9 mouse cellular contexts compared by ENCODE assay signal in the genomic region with DNA sequence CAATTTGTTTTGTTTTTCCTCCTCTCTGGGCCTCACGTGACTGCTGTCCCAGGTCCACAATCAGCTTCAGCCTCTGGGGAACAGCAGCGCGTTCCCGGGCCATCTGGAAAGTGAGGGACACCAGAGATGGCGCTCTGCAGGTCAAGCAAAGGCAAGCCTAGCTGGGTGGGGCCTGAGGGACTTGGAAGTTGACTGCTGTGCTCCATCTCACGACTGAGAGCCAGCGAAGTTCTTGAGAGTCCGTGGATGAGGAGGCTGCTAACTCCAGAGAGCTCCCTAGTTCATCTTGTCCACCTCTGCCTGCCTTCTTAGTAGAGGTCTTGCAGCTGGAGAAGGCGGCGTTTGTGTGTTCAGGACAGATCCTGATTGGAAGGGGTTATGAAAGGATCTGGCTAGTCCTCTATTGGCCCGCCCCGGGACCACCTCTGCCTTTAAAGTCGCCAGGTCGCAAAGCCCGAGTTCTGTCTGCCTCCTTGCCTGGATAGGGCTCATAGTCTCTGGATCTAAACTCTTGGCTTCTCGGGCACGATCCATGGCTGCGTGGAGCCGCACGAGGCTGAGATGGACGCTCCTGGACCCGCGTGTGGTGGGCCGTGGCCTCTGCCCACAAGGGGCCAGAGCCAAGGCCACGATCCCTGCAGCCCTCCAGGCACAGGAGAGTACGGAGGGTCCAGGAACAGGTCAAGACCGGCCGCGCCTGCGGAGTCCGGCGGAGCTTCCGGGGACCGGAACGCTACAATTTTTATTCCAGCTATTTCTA. TPM values are rescaled to one million over a fixed set of nuclear protein-coding genes. Genes with fewer than 3 reads are reported as not detected.
A peak's percentile ranks its signal among the peaks of the same experiment; 100 is the strongest.
DNase-seq lines count a peak whose midpoint lies in the region; ATAC-seq and TF ChIP-seq lines count a peak whose summit lies in the region.
"Had no signal": no experiment of that assay in that cellular context is flagged by ENCODE, and none has a peak within 500 bp of the region (broad histone marks: within the 10 kb centered on the region; RNA-seq: fewer than 3 reads in every experiment).

TSS of gene Cyp27a1 (plus strand) at position 476 of the 760 bp plus-strand sequence.

- under 1% methylated on average over 35 of the region's 35 CpGs for WGBS in embryonic facial prominence, embryonic 11.5 days
- 5% methylated on average over 35 of the region's 35 CpGs for WGBS in heart, adult 2 months
- 4% methylated on average over 35 of the region's 35 CpGs for WGBS in midbrain, embryonic 14.5 days
- 3% methylated on average over 35 of the region's 35 CpGs for WGBS in stomach, embryonic 15.5 days

- peak; percentile 53 for TF ChIP-seq CTCF in heart, adult 2 months (IDR thresholded peaks at IDR 0.05)

- no peaks in the 10 kb centered on the region for H3K9me3 ChIP-seq in embryonic facial prominence, embryonic 11.5 days (replicated peaks; ENCODE audit: control insufficient read depth, low read length)
- no peaks in the 10 kb centered on the region for H3K9me3 ChIP-seq in midbrain, embryonic 14.5 days (ENCODE audit: control insufficient read depth, low read length)
- no peaks in the 10 kb centered on the region for H3K9me3 ChIP-seq in stomach, embryonic 15.5 days
- H3K9me3 ChIP-seq: G1E had no signal

- peak; percentile 83 for TF ChIP-seq EP300 in heart, adult 2 months (IDR thresholded peaks at IDR 0.05; ENCODE audit: insufficient read depth, low read depth, low read length)

- H3K79me2 ChIP-seq in heart, adult 2 months (replicated peaks; ENCODE audit: control insufficient read depth, insufficient read depth, low read length): no peaks in the 10 kb centered on the region

- H3K27me3 ChIP-seq in embryonic facial prominence, embryonic 11.5 days (ENCODE audit: control insufficient read depth, insufficient read depth, low read length): no peaks in the 10 kb centered on the region
- no peaks in the 10 kb centered on the region for H3K27me3 ChIP-seq in heart, adult 2 months (ENCODE audit: control insufficient read depth, insufficient read depth, low read length)
- H3K27me3 ChIP-seq in midbrain, embryonic 14.5 days (ENCODE audit: control insufficient read depth, insufficient read depth, low read length): peaks cover 6% of the 10 kb centered on the region; the same call in 1 of the 2 replicates
- no peaks in the 10 kb centered on the region for H3K27me3 ChIP-seq in stomach, embryonic 15.5 days (replicated peaks)

- no peaks in the 10 kb centered on the region for H3K36me3 ChIP-seq in embryonic facial prominence, embryonic 11.5 days (replicated peaks; ENCODE audit: control insufficient read depth, insufficient read depth, low read depth, low read length)
- H3K36me3 ChIP-seq in heart, adult 2 months (ENCODE audit: control insufficient read depth, insufficient read depth, low read length): no peaks in the 10 kb centered on the region
- no peaks in the 10 kb centered on the region for H3K36me3 ChIP-seq in midbrain, embryonic 14.5 days (ENCODE audit: control insufficient read depth, insufficient read depth, low read length)
- H3K36me3 ChIP-seq in stomach, embryonic 15.5 days: no peaks in the 10 kb centered on the region
- H3K36me3 ChIP-seq: G1E had no signal

- DNase-seq in right cerebral cortex, adult 18-20 months: peak; percentile 29
- no peak for DNase-seq in right cerebral cortex, postnatal 4 days
- DNase-seq in embryonic facial prominence, embryonic 11.5 days (ENCODE audit: low spot score): peak; percentile 77
- peak; percentile 85 to 91 for DNase-seq in heart, adult 2 months
- peak; percentile 79 for DNase-seq in kidney, adult 11 months
- peak; percentile 56 for DNase-seq in liver
- DNase-seq in midbrain, embryonic 14.5 days: peak; percentile 59

- H3K4me3 ChIP-seq in embryonic facial prominence, embryonic 11.5 days (ENCODE audit: low read depth, low read length): peak within 1 kb of the TSS; percentile 37
- H3K4me3 ChIP-seq in heart, adult 2 months: peak within 1 kb of the TSS; percentile 72
- H3K4me3 ChIP-seq in midbrain, embryonic 14.5 days (replicated peaks; ENCODE audit: low read depth, low read length): peak within 1 kb of the TSS; percentile 37
- H3K4me3 ChIP-seq in stomach, embryonic 15.5 days (replicated peaks): peak within 1 kb of the TSS; percentile 50

- TF ChIP-seq POLR2A in heart, adult 2 months (IDR thresholded peaks at IDR 0.05; ENCODE audit: insufficient read depth, low read depth, low read length): peak; percentile 84

- H3K27ac ChIP-seq in embryonic facial prominence, embryonic 11.5 days (replicated peaks; ENCODE audit: low read depth, low read length): no peak within 1 kb of the TSS
- H3K27ac ChIP-seq in heart, adult 2 months: peak within 1 kb of the TSS; percentile 83
- H3K27ac ChIP-seq in midbrain, embryonic 14.5 days (replicated peaks; ENCODE audit: low read depth, low read length): no peak within 1 kb of the TSS
- H3K27ac ChIP-seq in stomach, embryonic 15.5 days: peak within 1 kb of the TSS; percentile 6

- ATAC-seq in embryonic facial prominence, embryonic 11.5 days (replicated peaks; ENCODE audit: insufficient number of reproducible peaks, low FRiP score, low TSS enrichment, low read depth): peak; percentile 64
- ATAC-seq in midbrain, embryonic 14.5 days (ENCODE audit: low FRiP score, low TSS enrichment): no peak
- ATAC-seq in stomach, embryonic 15.5 days (ENCODE audit: insufficient read depth, low FRiP score, low read depth): peak; percentile 68

- no peaks in the 10 kb centered on the region for H3K4me1 ChIP-seq in embryonic facial prominence, embryonic 11.5 days (ENCODE audit: control insufficient read depth, insufficient read depth, low read length)
- peaks cover 3% of the 10 kb centered on the region for H3K4me1 ChIP-seq in heart, adult 2 months (ENCODE audit: control insufficient read depth, insufficient read depth, low read length)
- H3K4me1 ChIP-seq in midbrain, embryonic 14.5 days (ENCODE audit: control insufficient read depth, insufficient read depth, low read length): peaks cover 9% of the 10 kb centered on the region
- 0 out of 2 replicates have a peak, but pooled peaks cover 9% of the 10 kb centered on the region for H3K4me1 ChIP-seq in stomach, embryonic 15.5 days

- intact Hi-C loops in heart, adult 2 months (cut with DNase I): loop anchor here (2.0 to 10.0 kb wide), 2 partner anchors 48 kb away; partner anchors contain the start of gene Ttll4

- peak within 1 kb of the TSS; percentile 52 for H3K9ac ChIP-seq in embryonic facial prominence, embryonic 11.5 days (replicated peaks; ENCODE audit: low read length)
- peak within 1 kb of the TSS; percentile 92 for H3K9ac ChIP-seq in heart, adult 2 months (ENCODE audit: low read depth, low read length)
- H3K9ac ChIP-seq in midbrain, embryonic 14.5 days (replicated peaks; ENCODE audit: low read length): peak within 1 kb of the TSS; percentile 51
- H3K9ac ChIP-seq in stomach, embryonic 15.5 days: peak within 1 kb of the TSS; percentile 44

- H3K4me2 ChIP-seq in embryonic facial prominence, embryonic 11.5 days (ENCODE audit: low read depth, low read length): peak within 1 kb of the TSS; percentile 72
- H3K4me2 ChIP-seq in midbrain, embryonic 14.5 days (ENCODE audit: low read length): peak within 1 kb of the TSS; percentile 71
- peak within 1 kb of the TSS; percentile 96 for H3K4me2 ChIP-seq in stomach, embryonic 15.5 days

RNA-seq across cellular contexts. Expression of gene Cyp27a1, which starts in this region (rescaled TPM):
- 11.1 and 12.3 TPM in 2 replicates for polyA plus RNA-seq in embryonic facial prominence, embryonic 11.5 days (2014; fragmentation: Nextera tagmentation; extraction: Ambion mirVana)
- total RNA-seq in heart, adult 2 months (2021): 10 to 100 TPM; 10.1 to 18.1 TPM
- 17.0 and 22.2 TPM in 2 replicates for polyA plus RNA-seq in heart, adult 2 months (2012; rRNA removed)
- 0.53 and 2.1 TPM in 2 replicates for polyA plus RNA-seq in midbrain, embryonic 14.5 days (2014; fragmentation: Nextera tagmentation; extraction: Ambion mirVana)
- 6.1 and 7.9 TPM in 2 replicates for polyA plus RNA-seq in stomach, embryonic 15.5 days (2015; fragmentation: Nextera tagmentation; extraction: Ambion mirVana)
- polyA plus RNA-seq: G1E had no signal

Comparison
In these comparisons a context has a peak if more than half of its experiments do, and no peak if none do; other contexts are left out.
1. H3K27ac ChIP-seq: peak in heart, adult 2 months (single experiment) and stomach, embryonic 15.5 days (single experiment); none in embryonic facial prominence, embryonic 11.5 days (single experiment) and midbrain, embryonic 14.5 days (single experiment).
2. Peak in every context shown above with its lines, with median percentiles within 50 percentile points of each other: H3K4me2 ChIP-seq, H3K4me3 ChIP-seq and H3K9ac ChIP-seq.